Mouse (Mus musculus): Measurements from ENCODE around the gene Mgat4b. TPM values are rescaled to one million over a fixed set of nuclear protein-coding genes. Genes with fewer than 3 reads are reported as not detected.

Mgat4b gene
- polyA plus RNA-seq, 1 experiment from 2014 or later, result 40.7 TPM

- 87% methylated on average over 4 of the region's 4 CpGs for WGBS
- H3K4me3 ChIP-seq, result no peak overlapping the region
These were observed 28.0 kb upstream of the Mgat4b start for GRCm38 (mm10) chr11:50182702-50183101.

GRCm38 (mm10) chr11:50184788-50185187 lies 25.9 kb upstream of the Mgat4b start:
- Histone ChIP-seq H3K27me3 (no peaks in the 10 kb centered on the region), H3K4me2 (replicated peaks) (no peak overlapping the region), H3K4me3 (no peak overlapping the region), H3K27ac (replicated peaks) (no peak overlapping the region), H3K9ac (replicated peaks) (no peak overlapping the region), H3K36me3 (peaks cover 31% of the 10 kb centered on the region), H3K4me1 (no peaks in the 10 kb centered on the region), H3K9me3 (no peaks in the 10 kb centered on the region)
- no peak for ATAC-seq (ENCODE audit: low FRiP score, low read depth)
- 77% methylated on average over 3 of the region's 3 CpGs for WGBS

More at GRCm38 (mm10) chr11:50182702-50183101, 28.0 kb upstream of the Mgat4b start:
- ATAC-seq (ENCODE audit: low FRiP score, low read depth), result no peak
- H3K4me1 ChIP-seq, result no peaks in the 10 kb centered on the region
- H3K9me3 ChIP-seq, result no peaks in the 10 kb centered on the region
- no peak overlapping the region for H3K27ac ChIP-seq (replicated peaks)
- H3K36me3 ChIP-seq, result peaks cover 32% of the 10 kb centered on the region
- no peak overlapping the region for H3K9ac ChIP-seq (replicated peaks)
- no peaks in the 10 kb centered on the region for H3K27me3 ChIP-seq
- no peak overlapping the region for H3K4me2 ChIP-seq (replicated peaks)

DNA sequence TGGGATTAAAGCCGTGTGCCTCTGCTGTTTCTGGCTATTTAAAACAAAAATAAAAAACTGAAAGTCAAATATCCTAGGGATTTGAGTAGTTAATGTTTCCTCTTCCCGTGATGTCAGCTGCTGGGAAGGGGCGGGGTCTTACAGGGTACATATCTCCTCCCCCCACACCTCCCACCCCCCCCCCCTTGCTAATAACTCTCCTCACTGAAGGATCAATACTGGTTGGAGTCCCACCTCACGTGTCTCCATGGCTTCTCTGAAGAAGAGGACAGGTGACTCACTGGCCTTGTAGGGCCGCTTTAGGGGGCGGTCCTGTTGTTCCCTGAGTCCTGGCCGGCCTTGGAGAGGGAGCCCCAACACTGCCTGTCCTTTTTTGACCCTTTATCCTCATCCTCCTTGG lies 22.0 kb upstream of the Mgat4b start:
- ATAC-seq (ENCODE audit: low FRiP score, low read depth), result no peak
- no peak overlapping the region for H3K9ac ChIP-seq (replicated peaks)
- H3K4me3 ChIP-seq, result no peak overlapping the region
- no peak overlapping the region for H3K4me2 ChIP-seq (replicated peaks)
- H3K27ac ChIP-seq (replicated peaks), result no peak overlapping the region
- H3K36me3 ChIP-seq, result peaks cover 31% of the 10 kb centered on the region
- H3K27me3 ChIP-seq, result no peaks in the 10 kb centered on the region
- no peaks in the 10 kb centered on the region for H3K4me1 ChIP-seq
- no peaks in the 10 kb centered on the region for H3K9me3 ChIP-seq
- 81% methylated on average over 7 of the region's 7 CpGs for WGBS

DNA sequence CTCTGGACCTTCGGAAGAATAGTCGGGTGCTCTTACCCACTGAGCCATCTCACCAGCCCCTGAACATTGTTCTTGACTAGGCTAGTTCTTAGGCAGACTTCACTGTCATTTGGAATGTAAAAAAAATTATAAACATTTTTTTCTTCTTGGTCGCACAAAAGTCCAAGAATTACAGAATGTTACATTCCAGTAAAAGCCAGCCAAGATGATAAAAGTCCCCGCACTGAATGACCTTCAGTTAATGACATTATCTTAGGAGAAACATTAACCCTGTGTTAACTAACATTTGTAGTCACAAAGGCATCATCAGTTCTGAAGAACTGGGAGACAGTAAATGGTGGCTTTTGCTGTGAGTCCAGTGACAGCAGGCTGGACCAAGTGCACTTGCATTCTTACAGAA lies 20.3 kb upstream of the Mgat4b start:
- no peak for ATAC-seq (ENCODE audit: low FRiP score, low read depth)
- Histone ChIP-seq H3K4me3 (no peak overlapping the region), H3K4me1 (no peaks in the 10 kb centered on the region), H3K27me3 (no peaks in the 10 kb centered on the region), H3K36me3 (peaks cover 28% of the 10 kb centered on the region), H3K27ac (replicated peaks) (no peak overlapping the region), H3K9ac (replicated peaks) (no peak overlapping the region), H3K9me3 (no peaks in the 10 kb centered on the region), H3K4me2 (replicated peaks) (no peak overlapping the region)
- WGBS, result 92% methylated on average over 4 of the region's 4 CpGs

- WGBS, result 93% methylated on average over 3 of the region's 3 CpGs
- Histone ChIP-seq H3K27me3 (no peaks in the 10 kb centered on the region), H3K4me1 (no peaks in the 10 kb centered on the region), H3K4me3 (no peak overlapping the region), H3K4me2 (replicated peaks) (no peak overlapping the region), H3K9ac (replicated peaks) (no peak overlapping the region), H3K9me3 (no peaks in the 10 kb centered on the region), H3K27ac (replicated peaks) (no peak overlapping the region), H3K36me3 (peaks cover 24% of the 10 kb centered on the region)
- no peak for ATAC-seq (ENCODE audit: low FRiP score, low read depth)
These were observed 18.4 kb upstream of the Mgat4b start for GRCm38 (mm10) chr11:50192278-50192677.

- H3K9ac ChIP-seq (replicated peaks), result no peak overlapping the region
- H3K4me2 ChIP-seq (replicated peaks), result no peak overlapping the region
- no peak for ATAC-seq (ENCODE audit: low FRiP score, low read depth)
- H3K27me3 ChIP-seq, result no peaks in the 10 kb centered on the region
- 87% methylated on average over 7 of the region's 7 CpGs for whole genome bisulfite sequencing
- H3K36me3 ChIP-seq, result peaks cover 25% of the 10 kb centered on the region
- H3K9me3 ChIP-seq, result no peaks in the 10 kb centered on the region
- no peak overlapping the region for H3K27ac ChIP-seq (replicated peaks)
- H3K4me1 ChIP-seq, result no peaks in the 10 kb centered on the region
- no peak overlapping the region for H3K4me3 ChIP-seq
These were observed 16.6 kb upstream of the Mgat4b start for GRCm38 (mm10) chr11:50194070-50194469.

GRCm38 (mm10) chr11:50194793-50195192 lies 15.9 kb upstream of the Mgat4b start:
- no peak for ATAC-seq (ENCODE audit: low FRiP score, low read depth)
- peaks cover 32% of the 10 kb centered on the region for H3K36me3 ChIP-seq
- H3K27ac ChIP-seq (replicated peaks), result no peak overlapping the region
- no peak overlapping the region for H3K4me2 ChIP-seq (replicated peaks)
- no peaks in the 10 kb centered on the region for H3K4me1 ChIP-seq
- no peaks in the 10 kb centered on the region for H3K27me3 ChIP-seq
- no peaks in the 10 kb centered on the region for H3K9me3 ChIP-seq
- H3K4me3 ChIP-seq, result no peak overlapping the region
- WGBS, result 86% methylated on average over 4 of the region's 4 CpGs
- no peak overlapping the region for H3K9ac ChIP-seq (replicated peaks)

- no peaks in the 10 kb centered on the region for H3K27me3 ChIP-seq
- H3K36me3 ChIP-seq, result peaks cover 59% of the 10 kb centered on the region
- H3K4me2 ChIP-seq (replicated peaks), result no peak overlapping the region
- H3K9ac ChIP-seq (replicated peaks), result no peak overlapping the region
- H3K27ac ChIP-seq (replicated peaks), result no peak overlapping the region
- no peak for ATAC-seq (ENCODE audit: low FRiP score, low read depth)
- no peaks in the 10 kb centered on the region for H3K9me3 ChIP-seq
- H3K4me3 ChIP-seq, result no peak overlapping the region
- H3K4me1 ChIP-seq, result no peaks in the 10 kb centered on the region
- WGBS, result 95% methylated on average over 4 of the region's 4 CpGs
These were observed 13.2 kb upstream of the Mgat4b start for GRCm38 (mm10) chr11:50197500-50197899.

- WGBS, result 93% methylated on average over 4 of the region's 5 CpGs
- Histone ChIP-seq H3K27ac (replicated peaks) (no peak overlapping the region), H3K4me3 (no peak overlapping the region), H3K4me1 (no peaks in the 10 kb centered on the region), H3K9ac (replicated peaks) (no peak overlapping the region), H3K27me3 (no peaks in the 10 kb centered on the region), H3K4me2 (replicated peaks) (no peak overlapping the region), H3K36me3 (peaks cover 68% of the 10 kb centered on the region), H3K9me3 (no peaks in the 10 kb centered on the region)
- ATAC-seq (ENCODE audit: low FRiP score, low read depth), result no peak
These were observed 12.4 kb upstream of the Mgat4b start for GRCm38 (mm10) chr11:50198219-50198846.

GRCm38 (mm10) chr11:50198916-50199315 lies 11.8 kb upstream of the Mgat4b start:
- Histone ChIP-seq H3K4me2 (replicated peaks) (no peak overlapping the region), H3K9me3 (no peaks in the 10 kb centered on the region), H3K27me3 (no peaks in the 10 kb centered on the region), H3K4me1 (no peaks in the 10 kb centered on the region), H3K27ac (replicated peaks) (no peak overlapping the region), H3K9ac (replicated peaks) (no peak overlapping the region), H3K4me3 (no peak overlapping the region), H3K36me3 (peaks cover 71% of the 10 kb centered on the region)
- 88% methylated on average over 2 of the region's 2 CpGs for WGBS
- no peak for ATAC-seq (ENCODE audit: low FRiP score, low read depth)

DNA sequence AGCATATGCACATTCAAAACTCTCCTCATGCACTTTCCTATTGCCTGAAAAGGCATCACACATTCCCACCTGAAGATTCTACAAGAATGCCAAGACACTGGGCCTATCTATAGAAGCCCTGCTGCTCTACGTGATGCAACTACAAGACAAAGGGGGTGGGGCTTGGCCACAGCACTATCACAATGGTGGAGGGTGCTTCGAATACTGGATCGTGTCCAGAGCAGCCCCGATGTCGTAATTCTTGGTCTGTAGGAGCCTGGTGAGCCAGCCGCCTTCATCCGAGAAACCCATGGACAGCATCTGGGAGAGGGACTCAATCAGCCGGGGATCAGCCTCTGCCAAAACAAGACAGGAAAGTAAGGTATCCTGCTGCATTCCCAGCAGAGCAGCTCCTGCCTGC lies 10.1 kb upstream of the Mgat4b start:
- Histone ChIP-seq H3K4me1 (no peaks in the 10 kb centered on the region), H3K27ac (replicated peaks) (no peak overlapping the region), H3K36me3 (peaks cover 80% of the 10 kb centered on the region), H3K9ac (replicated peaks) (no peak overlapping the region), H3K9me3 (no peaks in the 10 kb centered on the region), H3K4me2 (replicated peaks) (no peak overlapping the region), H3K4me3 (no peak overlapping the region), H3K27me3 (no peaks in the 10 kb centered on the region)
- WGBS, result 90% methylated on average over 8 of the region's 8 CpGs
- ATAC-seq (ENCODE audit: low FRiP score, low read depth), result no peak

DNA sequence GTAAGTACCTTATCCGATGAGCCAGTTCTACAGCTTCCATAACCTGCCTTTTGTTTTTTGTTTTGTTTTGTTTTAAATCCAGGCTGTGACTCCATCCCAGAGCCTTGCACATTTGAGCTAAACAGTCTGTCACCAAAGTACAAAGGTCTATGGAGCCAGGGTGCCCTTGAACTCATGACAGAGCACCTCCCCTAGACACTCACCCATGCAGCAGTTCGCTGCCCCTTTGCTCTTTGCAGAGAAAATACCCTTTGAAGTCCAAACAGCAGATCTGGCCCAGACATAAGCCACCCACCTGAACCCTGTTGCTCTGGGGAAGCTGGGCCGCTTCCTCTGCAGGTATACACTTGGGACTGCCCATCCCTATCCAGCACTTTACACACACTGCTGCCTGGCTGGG lies 9.1 kb upstream of the Mgat4b start:
- Histone ChIP-seq H3K27me3 (no peaks in the 10 kb centered on the region), H3K9me3 (no peaks in the 10 kb centered on the region), H3K9ac (replicated peaks) (no peak overlapping the region), H3K36me3 (peaks cover 89% of the 10 kb centered on the region), H3K4me3 (no peak overlapping the region), H3K27ac (replicated peaks) (no peak overlapping the region), H3K4me2 (replicated peaks) (no peak overlapping the region), H3K4me1 (no peaks in the 10 kb centered on the region)
- 89% methylated on average over 3 of the region's 3 CpGs for WGBS
- no peak for ATAC-seq (ENCODE audit: low FRiP score, low read depth)

DNA sequence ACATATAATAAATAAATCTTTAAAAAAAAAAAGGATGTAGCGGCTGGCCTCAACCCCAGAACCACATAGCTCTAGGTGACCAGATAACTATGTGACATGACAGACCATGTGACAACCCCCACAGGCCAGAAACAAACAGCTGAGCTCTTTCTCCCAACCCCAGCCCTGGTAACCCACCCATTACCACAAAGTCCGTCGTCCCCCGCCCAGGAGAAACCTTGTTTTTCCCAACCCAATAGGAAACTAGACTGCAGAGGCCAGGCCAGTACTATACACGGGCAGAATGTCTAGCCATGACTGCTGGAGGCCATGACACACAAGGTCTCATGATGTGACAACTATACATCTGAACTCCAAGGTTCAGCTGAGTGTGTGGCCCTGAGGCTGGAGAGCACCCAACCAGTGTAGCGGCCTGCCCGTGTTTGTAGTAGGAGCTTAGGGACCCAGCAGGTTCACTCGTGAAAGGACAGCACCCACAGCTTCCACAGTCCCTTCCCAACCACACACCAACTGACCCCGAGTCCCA lies 7.3 kb upstream of the Mgat4b start:
- Histone ChIP-seq H3K4me1 (no peaks in the 10 kb centered on the region), H3K27me3 (no peaks in the 10 kb centered on the region), H3K36me3 (peaks cover 89% of the 10 kb centered on the region), H3K4me2 (replicated peaks) (no peak overlapping the region), H3K4me3 (no peak overlapping the region), H3K27ac (replicated peaks) (no peak overlapping the region), H3K9me3 (no peaks in the 10 kb centered on the region), H3K9ac (replicated peaks) (no peak overlapping the region)
- 87% methylated on average over 9 of the region's 9 CpGs for WGBS
- ATAC-seq (ENCODE audit: low FRiP score, low read depth), result no peak

Measured in midbrain, embryonic 12.5 days (tissue).